8 mouse cellular contexts compared by ENCODE assay signal in the genomic region with DNA sequence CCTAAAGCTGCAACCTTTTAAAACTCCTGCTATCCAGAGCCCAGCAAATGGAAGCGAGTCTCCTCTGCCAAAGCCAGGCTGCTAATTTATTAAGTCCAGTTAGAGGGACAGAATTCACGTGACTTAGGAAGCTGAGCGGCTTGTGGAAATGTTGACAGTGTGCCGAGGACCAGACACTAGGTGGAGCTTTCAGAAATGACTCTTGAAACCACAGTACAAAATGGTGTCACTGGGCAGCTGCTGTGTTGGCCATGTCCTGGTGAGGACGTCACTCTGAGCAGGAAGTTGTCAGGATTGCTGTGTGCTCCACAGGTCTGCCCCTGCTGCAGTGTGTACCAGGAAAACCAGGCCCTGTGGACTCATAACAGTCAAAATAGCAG.
DNase-seq lines count a peak whose midpoint lies in the region; ATAC-seq lines count a peak whose summit lies in the region.

No protein-coding gene starts in this region.

- H3K9me3 ChIP-seq in lung, embryonic 15.5 days = no peaks in the 10 kb centered on the region

- ATAC-seq in activated CD4-positive, CD25-positive, alpha-beta regulatory T cell, adult 4 months = peak; percentile 43
- no peak for ATAC-seq in lung, embryonic 15.5 days (ENCODE audit: borderline replicate concordance, extremely low read depth, low FRiP score, low TSS enrichment)

- H3K27ac ChIP-seq in lung, embryonic 15.5 days = no peak overlapping the region

- no peak overlapping the region for H3K4me3 ChIP-seq in lung, embryonic 15.5 days

- H3K9ac ChIP-seq in lung, embryonic 15.5 days = no peak overlapping the region

- peak overlapping the region; percentile 58; the same call in 1 of the 2 replicates for H3K4me2 ChIP-seq in lung, embryonic 15.5 days

- H3K36me3 ChIP-seq in lung, embryonic 15.5 days = no peaks in the 10 kb centered on the region

- 53% methylated on average over 5 of the region's 5 CpGs for WGBS in lung, embryonic 15.5 days

- intact Hi-C loops in heart, postnatal 36 days (cut with DNase I) = loop anchor here (1.0 to 10.0 kb wide), 3 partner anchors 87 to 605 kb away; no protein-coding TSS in a partner anchor

- 0 out of 2 replicates have a peak, but pooled peaks cover under 1% of the 10 kb centered on the region for H3K4me1 ChIP-seq in lung, embryonic 15.5 days

- no peaks in the 10 kb centered on the region for H3K27me3 ChIP-seq in lung, embryonic 15.5 days

- peak; percentile 7 to 14 for DNase-seq in cerebellum, postnatal 10 days
- DNase-seq in cerebellum, adult 9-10 months = no peak
- peak; percentile 4 to 7 for DNase-seq in heart, postnatal 36 days
- DNase-seq in spleen, postnatal 4 days (ENCODE audit: low spot score in 2 of 2) = peak; percentile 56 to 70
- DNase-seq in layer of hippocampus, adult 9-11 months = no peak
- no peak for DNase-seq in right cerebral cortex, postnatal 4 days

Comparison
In these comparisons a context has a peak if more than half of its experiments do, and no peak if none do; other contexts are left out.
1. DNase-seq: peak in cerebellum, postnatal 10 days (2 of 2), heart, postnatal 36 days (2 of 2) and spleen, postnatal 4 days (2 of 2); none in cerebellum, adult 9-10 months (single experiment), layer of hippocampus, adult 9-11 months (single experiment) and right cerebral cortex, postnatal 4 days (single experiment).